Mouse (Mus musculus) cerebellum, postnatal 14 days (tissue): ENCODE results near the gene Arhgef10l.

Experiments
- DNase-seq, 2 experiments: peaks; one replicate each; pipeline ENCODE4 v3.0.0; 2021; ENCODE audit warnings: mixed read lengths in 2 of 2

Gene Arhgef10l

DNA sequence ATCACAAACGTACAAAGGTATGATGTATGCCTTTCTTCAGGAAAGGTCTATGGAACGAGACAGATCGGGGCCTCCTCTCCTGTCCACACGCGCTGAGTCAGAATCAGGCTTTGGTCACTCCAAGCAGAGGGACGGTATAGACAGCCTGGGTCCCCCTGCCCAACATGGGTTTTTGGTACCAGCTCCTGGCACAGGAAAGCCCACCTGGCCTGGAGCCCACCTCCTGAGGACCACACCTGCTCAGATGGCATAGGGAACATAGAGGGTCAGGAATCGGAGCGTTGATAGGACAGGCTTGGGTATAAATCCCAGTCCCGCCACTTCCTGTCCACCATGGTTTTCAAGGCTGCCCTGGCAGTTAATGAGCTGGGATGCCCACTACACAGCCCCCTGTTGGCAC lies 145.1 kb downstream of the Arhgef10l start:
- peak; percentile 71 to 81 for DNase-seq

- no peak for DNase-seq
These were observed 152.0 kb downstream of the Arhgef10l start for GRCm38 (mm10) chr4:140513797-140514196.

DNA sequence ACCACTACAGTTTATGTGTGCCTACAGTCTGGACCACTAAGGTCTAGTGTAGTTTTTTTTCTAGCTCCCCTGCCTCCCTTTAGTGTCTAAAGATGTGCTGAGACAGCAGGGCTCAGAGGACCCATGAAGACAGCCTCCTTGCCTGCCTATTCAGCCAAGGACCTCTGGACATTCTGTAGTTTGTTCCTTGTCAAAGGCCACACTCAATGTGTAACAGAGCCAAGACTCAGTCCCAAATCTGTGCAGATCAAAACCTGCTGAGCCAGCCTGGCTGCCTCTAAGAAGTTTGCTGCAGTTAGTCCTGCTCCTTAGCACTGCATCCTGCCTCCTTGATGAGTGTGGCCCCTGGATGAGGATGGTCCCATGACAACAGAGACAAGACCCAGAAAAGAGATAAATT lies 156.0 kb downstream of the Arhgef10l start:
- no peak for DNase-seq

DNA sequence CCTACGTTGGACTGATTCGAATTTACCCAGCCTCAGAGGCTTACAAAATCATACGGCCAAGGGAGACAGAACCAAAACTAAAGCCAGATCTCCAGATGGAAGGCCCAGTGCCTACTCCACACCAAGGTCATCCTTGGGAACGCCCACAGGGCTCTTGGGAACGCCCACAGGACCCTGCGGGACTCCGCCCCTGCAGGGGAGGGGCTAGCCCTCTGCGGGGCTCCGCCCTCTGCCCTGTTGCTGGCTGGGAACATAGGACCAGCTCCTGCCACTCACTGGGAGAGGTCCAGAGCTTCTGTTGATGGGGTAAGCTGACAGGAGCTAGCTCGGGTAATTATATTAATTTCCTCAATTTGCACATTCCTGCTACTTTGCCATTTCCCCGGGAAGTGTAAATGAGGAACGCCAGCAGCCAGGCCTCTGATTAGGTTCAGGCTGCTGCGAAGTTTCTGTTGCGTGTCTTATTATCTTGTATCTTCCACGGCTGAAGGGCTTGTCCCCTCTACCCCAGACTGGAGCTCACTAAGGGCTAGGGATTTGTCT lies 158.6 kb downstream of the Arhgef10l start:
- DNase-seq, result peak; percentile 32 to 34

GRCm38 (mm10) chr4:140505608-140506002 lies 160.2 kb downstream of the Arhgef10l start:
- no peak for DNase-seq

- DNase-seq, result no peak
These were observed 160.7 kb downstream of the Arhgef10l start for GRCm38 (mm10) chr4:140504921-140505607.

DNA sequence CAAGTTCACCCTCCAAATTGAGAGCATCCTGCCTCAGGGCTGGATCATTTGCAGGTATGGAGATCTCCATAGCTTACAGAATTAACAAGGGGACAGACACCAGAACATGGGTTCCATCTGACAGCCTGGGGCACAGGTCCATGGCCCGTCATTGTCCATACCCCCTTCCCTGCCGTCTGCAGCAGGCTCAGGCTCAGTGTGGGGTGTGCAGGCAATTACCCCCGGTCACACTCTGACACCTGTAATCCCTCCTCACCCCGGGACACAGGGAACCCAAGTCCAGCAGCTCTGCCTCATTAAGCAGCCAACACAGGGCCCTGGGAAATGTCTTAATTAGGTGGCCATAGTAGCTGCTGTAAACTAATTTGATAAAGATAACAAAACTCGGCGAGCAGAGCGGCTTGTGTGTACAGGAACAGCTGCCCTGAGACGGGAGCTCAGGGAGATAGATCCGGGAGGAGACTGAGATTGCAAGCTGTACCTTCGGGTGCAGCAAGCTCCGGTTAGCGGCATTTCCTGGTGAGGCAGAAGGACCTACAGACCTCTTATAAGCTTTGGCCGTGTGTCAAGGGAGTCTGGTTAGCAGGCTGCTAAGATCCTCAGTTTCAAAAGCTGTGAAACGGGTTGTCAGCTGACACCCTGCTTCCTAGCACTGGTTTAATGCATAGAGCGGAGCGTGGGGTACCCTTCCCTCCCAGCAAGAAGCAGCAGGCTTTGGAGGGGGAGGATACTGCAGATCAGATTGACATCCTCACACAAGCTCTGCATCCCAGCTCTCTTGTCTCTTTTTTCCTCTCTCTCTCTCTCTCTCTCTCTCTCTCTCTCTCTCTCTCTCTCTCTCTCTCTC lies 161.5 kb downstream of the Arhgef10l start:
- no peak for DNase-seq

- DNase-seq, result no peak
These were observed 165.0 kb downstream of the Arhgef10l start for GRCm38 (mm10) chr4:140500766-140501165.

DNA sequence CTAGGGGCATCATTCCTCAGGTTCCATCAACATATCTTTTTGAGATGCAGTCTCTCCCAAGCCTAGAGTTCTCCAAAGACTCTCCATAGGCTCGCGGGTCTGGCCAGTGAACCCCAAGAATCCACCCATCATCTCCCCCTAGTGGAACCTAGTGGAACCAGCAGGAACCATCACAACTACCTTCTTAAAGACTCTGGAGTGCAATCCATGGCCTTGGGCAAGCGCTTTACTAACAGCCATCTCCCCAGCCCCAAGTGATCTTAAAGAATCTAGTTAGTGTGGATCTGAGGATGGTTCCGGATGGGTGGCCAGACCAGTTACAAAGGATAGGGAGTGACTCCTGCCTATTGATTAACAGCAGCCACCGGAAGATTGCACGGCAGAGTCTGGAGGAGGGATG lies 166.2 kb downstream of the Arhgef10l start:
- no peak for DNase-seq

DNA sequence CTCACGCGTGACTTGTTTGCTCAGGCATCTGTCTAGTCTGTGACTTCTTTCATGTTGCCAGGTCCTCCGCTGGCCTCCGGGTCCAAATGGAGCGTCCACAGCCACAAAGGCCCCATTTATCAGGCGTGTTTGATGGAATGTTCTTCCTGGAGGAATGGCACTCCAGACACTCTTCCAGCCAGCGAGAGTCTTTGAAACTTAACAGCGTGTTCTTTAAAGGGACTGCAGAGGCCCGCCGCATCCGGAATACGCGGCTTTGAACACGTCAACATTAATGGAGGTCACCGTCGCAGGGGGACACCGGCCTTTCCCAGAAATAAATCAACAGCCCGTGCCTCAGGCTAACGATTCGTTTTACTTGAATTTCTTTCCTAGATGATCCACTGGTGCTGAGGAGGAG lies 168.6 kb downstream of the Arhgef10l start:
- DNase-seq, result no peak

- peak; percentile 34 to 55 for DNase-seq
These were observed 174.3 kb downstream of the Arhgef10l start for GRCm38 (mm10) chr4:140491555-140491954.

DNA sequence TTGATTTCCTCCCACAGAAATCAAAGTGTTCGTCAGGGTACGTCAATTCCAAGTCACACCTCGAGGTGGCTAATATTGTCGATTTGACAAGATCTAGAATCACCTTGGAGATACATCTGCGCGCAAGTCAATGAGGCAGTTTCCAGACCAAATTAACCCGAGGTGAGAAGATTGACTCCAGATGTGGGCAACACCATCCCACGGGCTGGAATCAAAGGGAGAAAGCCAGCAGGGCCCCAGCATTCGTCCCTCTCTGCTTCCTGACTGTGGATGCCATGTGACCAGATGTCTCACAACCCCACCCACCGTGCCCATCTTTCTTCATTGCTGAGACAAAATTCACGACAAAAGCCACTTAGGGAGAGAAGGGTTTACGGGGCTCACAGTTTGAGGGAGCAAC lies 180.4 kb downstream of the Arhgef10l start:
- no peak for DNase-seq

DNA sequence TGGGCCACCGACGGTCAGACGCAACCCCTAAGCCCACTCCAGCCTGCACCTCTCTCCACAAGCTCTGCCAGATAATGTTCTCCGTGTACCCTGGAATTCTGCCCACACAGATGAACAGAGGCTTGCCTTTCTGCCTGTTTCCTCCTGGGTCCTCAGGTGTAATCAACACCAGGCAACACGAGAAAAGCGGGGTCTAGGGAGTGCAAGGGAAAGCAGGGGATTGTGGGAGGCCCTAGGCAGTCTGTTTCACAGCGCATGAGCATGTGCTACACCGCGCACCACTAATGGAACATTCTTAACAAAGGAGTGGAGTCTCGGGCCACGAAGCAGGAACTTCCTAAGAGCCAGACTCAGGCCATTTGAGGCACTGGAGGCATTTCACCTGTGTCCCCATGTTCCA lies 182.7 kb downstream of the Arhgef10l start:
- no peak for DNase-seq

DNA sequence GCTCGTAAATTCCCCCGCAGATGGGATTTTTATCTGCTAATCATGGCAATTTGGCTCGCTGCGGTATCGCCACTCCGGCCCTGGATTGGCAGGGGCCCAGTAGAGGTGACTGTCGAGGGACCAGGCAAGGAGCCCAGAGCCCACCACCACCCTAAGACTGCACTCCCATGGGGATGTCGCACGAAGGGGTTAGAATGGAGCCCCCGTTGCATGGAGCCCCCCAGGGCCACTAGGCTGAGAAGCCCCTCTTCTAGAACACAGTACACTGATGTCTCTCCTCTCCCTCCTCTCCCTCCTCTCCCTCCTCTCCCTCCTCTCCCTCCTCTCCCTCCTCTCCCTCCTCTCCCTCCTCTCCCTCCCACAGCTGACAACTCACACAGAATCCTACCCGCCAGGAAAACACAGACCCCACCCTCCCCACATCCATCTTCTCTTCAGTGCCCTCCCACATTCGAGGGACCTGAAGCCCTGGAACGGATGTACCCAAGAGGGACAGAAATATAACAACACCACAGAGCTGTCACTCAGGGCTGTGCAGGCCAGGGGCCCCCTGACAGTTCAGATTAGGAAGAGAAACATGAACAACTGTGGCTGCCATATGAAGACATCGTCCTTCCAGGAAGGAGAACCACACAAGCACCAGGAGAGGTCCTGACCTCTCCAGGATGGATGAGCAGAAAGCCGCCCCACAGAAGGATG lies 185.3 kb downstream of the Arhgef10l start:
- peak in 1 of 2 experiments; percentile 35 for DNase-seq

- no peak for DNase-seq
These were observed 190.6 kb downstream of the Arhgef10l start for GRCm38 (mm10) chr4:140475194-140475593.

- DNase-seq, result peak; percentile 52 to 81
These were observed 195.9 kb downstream of the Arhgef10l start for GRCm38 (mm10) chr4:140469760-140470452.

GRCm38 (mm10) chr4:140467254-140467791 lies 198.5 kb downstream of the Arhgef10l start:
- DNase-seq, result no peak
